ENCODE assay signal across 8 mouse cellular contexts in genomic region chr7:110121162-110121515, GRCm38 (mm10). TPM values are rescaled to one million over a fixed set of nuclear protein-coding genes. Genes with fewer than 3 reads are reported as not detected.
DNase-seq lines count a peak whose midpoint lies in the region; ATAC-seq and TF ChIP-seq lines count a peak whose summit lies in the region.

No protein-coding gene starts in this region.

- no peak for TF ChIP-seq POLR2A in cortical plate, adult 2 months (IDR thresholded peaks at IDR 0.05; ENCODE audit: extremely low read depth, insufficient read depth, low read length)
- no peak for TF ChIP-seq POLR2A in myocyte (IDR thresholded peaks at IDR 0.05; ENCODE audit: insufficient read length, low read depth)

- peak overlapping the region; percentile 63 for H3K4me3 ChIP-seq in left cerebral cortex, adult 2 months
- peak overlapping the region; percentile 49 for H3K4me3 ChIP-seq in cortical plate, adult 2 months (ENCODE audit: insufficient read depth, low read length)
- peak overlapping the region; percentile 96 for H3K4me3 ChIP-seq in intestine, embryonic 14.5 days (ENCODE audit: low read depth, low read length)
- peak overlapping the region; percentile 85 for H3K4me3 ChIP-seq in myocyte

- ATAC-seq in intestine, embryonic 14.5 days (replicated peaks; ENCODE audit: low FRiP score, low TSS enrichment, low read depth) = peak; percentile 2; the same call in 1 of the 2 replicates

- DNase-seq in left cerebral cortex, adult 2 months (ENCODE audit: extremely low spot score in 1 of 2, low spot score in 2 of 2) = no peak
- no peak for DNase-seq in left cerebral cortex, postnatal 14 days (ENCODE audit: low spot score in 2 of 2)
- no peak for DNase-seq in intestine, embryonic 14.5 days (ENCODE audit: low spot score)
- no peak for DNase-seq in frontal cortex, postnatal 25 days (ENCODE audit: low spot score in 2 of 2)
- no peak for DNase-seq in right cerebral cortex, adult 2 months (ENCODE audit: low spot score in 2 of 2)
- DNase-seq in gastrocnemius, postnatal 36 days = no peak

- intact Hi-C loops in left cerebral cortex, adult 2 months (cut with DNase I) = no loop called here
- intact Hi-C loops in left cerebral cortex, postnatal 14 days (cut with DNase I) = no loop called here
- intact Hi-C loops in gastrocnemius, postnatal 36 days (cut with DNase I) = no loop called here

- H3K9ac ChIP-seq in intestine, embryonic 14.5 days (ENCODE audit: low read length) = peak overlapping the region; percentile 57

- H3K27ac ChIP-seq in left cerebral cortex, adult 2 months = peak overlapping the region; percentile 22; the same call in 1 of the 2 replicates
- H3K27ac ChIP-seq in cortical plate, adult 2 months (ENCODE audit: insufficient read depth, low read length) = no peak overlapping the region
- H3K27ac ChIP-seq in intestine, embryonic 14.5 days (ENCODE audit: low read depth) = peak overlapping the region; percentile 96

- peak overlapping the region; percentile 63 for H3K4me2 ChIP-seq in intestine, embryonic 14.5 days (ENCODE audit: low read length)
- H3K4me2 ChIP-seq in myocyte (ENCODE audit: low read depth) = peak overlapping the region; percentile 97

- peaks cover 33% of the 10 kb centered on the region for H3K79me2 ChIP-seq in myocyte (ENCODE audit: control insufficient read depth, insufficient read depth)

- H3K36me3 ChIP-seq in intestine, embryonic 14.5 days (ENCODE audit: control insufficient read depth, insufficient read depth, low read length) = peaks cover 4% of the 10 kb centered on the region; the same call in 1 of the 2 replicates
- H3K36me3 ChIP-seq in myocyte (ENCODE audit: control insufficient read depth, insufficient read depth) = no peaks in the 10 kb centered on the region

- no peak overlapping the region for H3ac ChIP-seq in myocyte (ENCODE audit: control insufficient read depth, insufficient read length)

- H3K9me3 ChIP-seq in intestine, embryonic 14.5 days (ENCODE audit: control insufficient read depth, low read length) = no peaks in the 10 kb centered on the region

- H3K4me1 ChIP-seq in cortical plate, adult 2 months (ENCODE audit: control insufficient read depth, insufficient read depth, low read length) = no peaks in the 10 kb centered on the region
- H3K4me1 ChIP-seq in intestine, embryonic 14.5 days (replicated peaks; ENCODE audit: control insufficient read depth, insufficient read depth, low read length) = peaks cover 6% of the 10 kb centered on the region; the same call in 1 of the 2 replicates

- TF ChIP-seq CTCF in left cerebral cortex, adult 2 months (IDR thresholded peaks at IDR 0.05) = no peak
- no peak for TF ChIP-seq CTCF in cortical plate, adult 2 months (IDR thresholded peaks at IDR 0.05; ENCODE audit: extremely low read depth, insufficient read depth, low read length)

- H3K27me3 ChIP-seq in intestine, embryonic 14.5 days (replicated peaks; ENCODE audit: control insufficient read depth, insufficient read depth, low read length) = no peaks in the 10 kb centered on the region
- H3K27me3 ChIP-seq in myocyte (ENCODE audit: control insufficient read depth, insufficient read depth, insufficient read length) = no peaks in the 10 kb centered on the region

- under 1% methylated on average over 9 of the region's 9 CpGs for WGBS in intestine, embryonic 14.5 days

TF ChIP-seq in myocyte, 11 proteins besides CTCF, POLR2A, EP300 and RAD21:
- TF ChIP-seq MYOG (IDR thresholded peaks at IDR 0.05; ENCODE audit: control insufficient read depth in 1 of 3, insufficient read depth in 1 of 3, insufficient read length in 2 of 3, low read depth in 2 of 3) = no peak
- TF ChIP-seq REST (IDR thresholded peaks at IDR 0.05; ENCODE audit: insufficient read depth, insufficient read length) = no peak
- TF ChIP-seq E2F4 (IDR thresholded peaks at IDR 0.05; ENCODE audit: insufficient read depth) = no peak
- no peak for TF ChIP-seq MAX (IDR thresholded peaks at IDR 0.05; ENCODE audit: low read depth)
- TF ChIP-seq TCF12 (IDR thresholded peaks at IDR 0.05; ENCODE audit: insufficient read depth, poor library complexity, severe bottlenecking) = no peak
- TF ChIP-seq CEBPB (IDR thresholded peaks at IDR 0.05; ENCODE audit: insufficient read depth, poor library complexity, severe bottlenecking) = no peak
- TF ChIP-seq SRF (IDR thresholded peaks at IDR 0.05; ENCODE audit: control insufficient read depth, insufficient read length, low read depth) = no peak
- no peak for TF ChIP-seq TCF3 (IDR thresholded peaks at IDR 0.05; ENCODE audit: insufficient read length, low read depth)
- no peak for TF ChIP-seq MYOD1 (IDR thresholded peaks at IDR 0.05; ENCODE audit: control insufficient read depth in 1 of 3, insufficient read length in 2 of 3, low read depth in 2 of 3)
- TF ChIP-seq USF1 (IDR thresholded peaks at IDR 0.05; ENCODE audit: low read depth) = no peak
TF ChIP-seq in myocyte: peak in this region for 0.

RNA-seq across cellular contexts. Expression of gene Wee1, which starts 0.7 kb away (rescaled TPM):
- 10 to 100 TPM; 25.8 to 27.0 TPM for total RNA-seq in left cerebral cortex, adult 2 months (2021)
- 10 to 100 TPM; 15.8 to 19.5 TPM for total RNA-seq in left cerebral cortex, postnatal 14 days (2021)
- polyA plus RNA-seq in cortical plate, adult 2 months (2012; rRNA removed) = 15.2 and 15.4 TPM in 2 replicates
- 40.2 and 41.8 TPM in 2 replicates for polyA plus RNA-seq in intestine, embryonic 14.5 days (2014; fragmentation: Nextera tagmentation; extraction: Ambion mirVana)
- 4.6 TPM for polyA plus RNA-seq in myocyte (2012; fragmentation: generic; extraction: Trizol)
- total RNA-seq in gastrocnemius, postnatal 36 days (2021) = 1 to 10 TPM; 2.2 to 2.8 TPM

Comparison
In these comparisons a context has a peak if more than half of its experiments do, and no peak if none do; other contexts are left out.
1. RNA of gene Wee1, which starts 0.7 kb away (total RNA-seq): 25.8 to 27.0 TPM in left cerebral cortex, adult 2 months and 15.8 to 19.5 TPM in left cerebral cortex, postnatal 14 days; 2.2 to 2.8 TPM in gastrocnemius, postnatal 36 days; every median in the first group is over 4 times any median in the second.
2. Peak in every context shown above with its lines, with median percentiles within 50 percentile points of each other: H3K4me3 ChIP-seq.